Mouse (Mus musculus) hindbrain, embryonic 16.5 days (tissue): ENCODE measurements around the gene Cdkal1. TPM values are rescaled to one million over a fixed set of nuclear protein-coding genes. Genes with fewer than 3 reads are reported as not detected.
A peak's percentile ranks its signal among the peaks of the same experiment; 100 is the strongest.

Experiments
- ATAC-seq: fragments of 200-750 bp; cut with Nextera tagmentation; 2 replicates; pipeline ENCODE4 v1.8.0; 2017; ENCODE audit warnings: moderate TSS enrichment, moderate library complexity
- H3K27ac ChIP-seq: fragments of 300-500 bp; sonication (generic); 2 replicates; pipeline ENCODE4 v1.5.1; 2014; ENCODE audit warnings: low read depth, mild to moderate bottlenecking, control low read depth, low read length, moderate library complexity
- H3K27me3 ChIP-seq: fragments of 300-500 bp; sonication (generic); replicated peaks from 2 replicates; pipeline ENCODE4 v1.6.1; 2014; ENCODE audit warnings: low read length; ENCODE audit not compliant: control insufficient read depth, insufficient read depth
- H3K36me3 ChIP-seq: fragments of 300-500 bp; sonication (generic); 2 replicates; pipeline ENCODE4 v1.6.1; 2014; ENCODE audit warnings: mild to moderate bottlenecking, low read length, moderate library complexity, mixed read lengths; ENCODE audit not compliant: control insufficient read depth, insufficient read depth
- H3K4me1 ChIP-seq: fragments of 300-500 bp; sonication (generic); 2 replicates; pipeline ENCODE4 v1.6.1; 2014; ENCODE audit warnings: low read depth, low read length; ENCODE audit not compliant: control insufficient read depth, insufficient read depth
- H3K4me2 ChIP-seq: fragments of 300-500 bp; sonication (generic); 2 replicates; pipeline ENCODE4 v1.6.1; 2014; ENCODE audit warnings: mild to moderate bottlenecking, low read length, control low read depth, moderate library complexity
- H3K4me3 ChIP-seq: fragments of 300-500 bp; sonication (generic); 2 replicates; pipeline ENCODE4 v1.5.1; 2014; ENCODE audit warnings: mild to moderate bottlenecking, low read length, control low read depth, moderate library complexity
- H3K9ac ChIP-seq: fragments of 300-500 bp; sonication (generic); 2 replicates; pipeline ENCODE4 v1.6.1; 2014; ENCODE audit warnings: low read depth, mild to moderate bottlenecking, control low read depth, low read length, moderate library complexity
- H3K9me3 ChIP-seq: fragments of 300-500 bp; sonication (generic); 2 replicates; pipeline ENCODE4 v1.6.1; 2014; ENCODE audit warnings: mild to moderate bottlenecking, low read length, moderate library complexity; ENCODE audit not compliant: control insufficient read depth
- WGBS: fragments of 180-500 bp; shearing (Covaris S2); extraction: QIAGEN DNeasy Blood & Tissue Kit; methylation state at CpG from one replicate; pipeline ENCODE4 v1.1.7; 2014; 5-methylcytosine and 5-hydroxymethylcytosine counted together
- polyA plus RNA-seq: library from polyadenylated mRNA; unstranded; fragments of >200 nt; fragmentation: Nextera tagmentation; extraction: Ambion mirVana; gene quantifications from 2 replicates; pipeline ENCODE4 v1.2.1, GENCODE M21; 2015

The Cdkal1 gene
- polyA plus RNA-seq, 1 experiment from 2014 or later, result 19.4 TPM

GRCm38 (mm10) chr13:29353888-29354415, 501.5 kb downstream of the Cdkal1 start:
- no peak overlapping the region for H3K4me2 ChIP-seq
- peaks cover 9% of the 10 kb centered on the region for H3K4me1 ChIP-seq
- no peaks in the 10 kb centered on the region for H3K9me3 ChIP-seq
- ATAC-seq, result no peak
- no peak overlapping the region for H3K9ac ChIP-seq
- no peak overlapping the region for H3K27ac ChIP-seq
- no peak overlapping the region for H3K4me3 ChIP-seq
- no peaks in the 10 kb centered on the region for H3K27me3 ChIP-seq
- 72% methylated on average over 5 of the region's 5 CpGs for WGBS
- no peaks in the 10 kb centered on the region for H3K36me3 ChIP-seq

GRCm38 (mm10) chr13:29351023-29351684, 504.3 kb downstream of the Cdkal1 start:
- no peaks in the 10 kb centered on the region for H3K9me3 ChIP-seq
- no peaks in the 10 kb centered on the region for H3K36me3 ChIP-seq
- no peaks in the 10 kb centered on the region for H3K27me3 ChIP-seq
- H3K4me2 ChIP-seq, result no peak overlapping the region
- peaks cover 6% of the 10 kb centered on the region for H3K4me1 ChIP-seq
- no peak for ATAC-seq
- WGBS, result 79% methylated on average over 9 of the region's 9 CpGs
- no peak overlapping the region for H3K9ac ChIP-seq
- H3K27ac ChIP-seq, result no peak overlapping the region
- H3K4me3 ChIP-seq, result no peak overlapping the region

GRCm38 (mm10) chr13:29350004-29350403, 505.5 kb downstream of the Cdkal1 start:
- Histone ChIP-seq H3K9me3 (no peaks in the 10 kb centered on the region), H3K4me3 (no peak overlapping the region), H3K4me2 (no peak overlapping the region), H3K27ac (no peak overlapping the region), H3K9ac (no peak overlapping the region), H3K36me3 (no peaks in the 10 kb centered on the region), H3K27me3 (no peaks in the 10 kb centered on the region), H3K4me1 (no peaks in the 10 kb centered on the region)
- no peak for ATAC-seq
- 67% methylated on average over 4 of the region's 4 CpGs for WGBS

- WGBS, result 56% methylated on average over 7 of the region's 7 CpGs
- H3K36me3 ChIP-seq, result no peaks in the 10 kb centered on the region
- ATAC-seq, result no peak; the same call in 1 of the 2 replicates
- H3K9me3 ChIP-seq, result no peaks in the 10 kb centered on the region
- no peak overlapping the region for H3K9ac ChIP-seq
- H3K4me2 ChIP-seq, result no peak overlapping the region
- H3K27ac ChIP-seq, result no peak overlapping the region
- H3K27me3 ChIP-seq, result no peaks in the 10 kb centered on the region
- no peak overlapping the region for H3K4me3 ChIP-seq
- no peaks in the 10 kb centered on the region for H3K4me1 ChIP-seq
These were observed 506.0 kb downstream of the Cdkal1 start for GRCm38 (mm10) chr13:29349386-29349961.

- no peak overlapping the region for H3K9ac ChIP-seq
- H3K27ac ChIP-seq, result no peak overlapping the region
- 92% methylated on average over 3 of the region's 3 CpGs for WGBS
These were observed 507.1 kb downstream of the Cdkal1 start for GRCm38 (mm10) chr13:29348331-29348730.

GRCm38 (mm10) chr13:29332640-29333412, 522.6 kb downstream of the Cdkal1 start:
- no peak overlapping the region for H3K27ac ChIP-seq
- ATAC-seq, result peak; percentile 65; the same call in 1 of the 2 replicates
- H3K4me2 ChIP-seq, result no peak overlapping the region
- H3K4me1 ChIP-seq, result no peaks in the 10 kb centered on the region
- no peak overlapping the region for H3K9ac ChIP-seq
- H3K36me3 ChIP-seq, result no peaks in the 10 kb centered on the region
- no peaks in the 10 kb centered on the region for H3K27me3 ChIP-seq
- no peak overlapping the region for H3K4me3 ChIP-seq
- 65% methylated on average over 6 of the region's 6 CpGs for WGBS
- H3K9me3 ChIP-seq, result no peaks in the 10 kb centered on the region

More at GRCm38 (mm10) chr13:29348331-29348730, 507.1 kb downstream of the Cdkal1 start:
- no peaks in the 10 kb centered on the region for H3K27me3 ChIP-seq
- no peaks in the 10 kb centered on the region for H3K36me3 ChIP-seq
- no peak overlapping the region for H3K4me2 ChIP-seq
- no peak overlapping the region for H3K4me3 ChIP-seq
- H3K9me3 ChIP-seq, result no peaks in the 10 kb centered on the region
- no peaks in the 10 kb centered on the region for H3K4me1 ChIP-seq
- no peak for ATAC-seq

GRCm38 (mm10) chr13:29325946-29326345, 529.5 kb downstream of the Cdkal1 start:
- H3K4me3 ChIP-seq, result no peak overlapping the region
- no peak overlapping the region for H3K9ac ChIP-seq
- WGBS, result 84% methylated on average over 4 of the region's 4 CpGs
- no peaks in the 10 kb centered on the region for H3K9me3 ChIP-seq
- no peak overlapping the region for H3K27ac ChIP-seq
- no peaks in the 10 kb centered on the region for H3K4me1 ChIP-seq
- H3K36me3 ChIP-seq, result no peaks in the 10 kb centered on the region
- no peak for ATAC-seq
- H3K4me2 ChIP-seq, result no peak overlapping the region
- no peaks in the 10 kb centered on the region for H3K27me3 ChIP-seq

GRCm38 (mm10) chr13:29320421-29320820, 535.1 kb downstream of the Cdkal1 start:
- WGBS, result 46% methylated on average over 2 of the region's 2 CpGs
- no peak overlapping the region for H3K4me2 ChIP-seq
- no peaks in the 10 kb centered on the region for H3K27me3 ChIP-seq
- no peaks in the 10 kb centered on the region for H3K9me3 ChIP-seq
- no peaks in the 10 kb centered on the region for H3K36me3 ChIP-seq
- no peak for ATAC-seq
- no peak overlapping the region for H3K27ac ChIP-seq
- no peak overlapping the region for H3K9ac ChIP-seq
- no peaks in the 10 kb centered on the region for H3K4me1 ChIP-seq
- no peak overlapping the region for H3K4me3 ChIP-seq

- Histone ChIP-seq H3K4me2 (no peak overlapping the region), H3K4me3 (no peak overlapping the region), H3K9ac (no peak overlapping the region), H3K27me3 (no peaks in the 10 kb centered on the region), H3K9me3 (no peaks in the 10 kb centered on the region), H3K36me3 (no peaks in the 10 kb centered on the region), H3K27ac (no peak overlapping the region), H3K4me1 (no peaks in the 10 kb centered on the region)
- no peak for ATAC-seq
- WGBS, result 93% methylated on average over 1 of the region's 1 CpGs
These were observed 537.8 kb downstream of the Cdkal1 start for GRCm38 (mm10) chr13:29317703-29318102.
